Mouse (Mus musculus): ENCODE data around the gene Tmem116. TPM values are rescaled to one million over a fixed set of nuclear protein-coding genes. Genes with fewer than 3 reads are reported as not detected.
A peak's percentile ranks its signal among the peaks of the same experiment; 100 is the strongest.
"Not testable (repeated sequence)": the region's sequence is repeated elsewhere in the genome, so short reads cannot be mapped to it uniquely, and the experiment has no call there.

Tmem116 gene
- polyA plus RNA-seq, 1 experiment from 2014 or later: 4.5 TPM

DNA sequence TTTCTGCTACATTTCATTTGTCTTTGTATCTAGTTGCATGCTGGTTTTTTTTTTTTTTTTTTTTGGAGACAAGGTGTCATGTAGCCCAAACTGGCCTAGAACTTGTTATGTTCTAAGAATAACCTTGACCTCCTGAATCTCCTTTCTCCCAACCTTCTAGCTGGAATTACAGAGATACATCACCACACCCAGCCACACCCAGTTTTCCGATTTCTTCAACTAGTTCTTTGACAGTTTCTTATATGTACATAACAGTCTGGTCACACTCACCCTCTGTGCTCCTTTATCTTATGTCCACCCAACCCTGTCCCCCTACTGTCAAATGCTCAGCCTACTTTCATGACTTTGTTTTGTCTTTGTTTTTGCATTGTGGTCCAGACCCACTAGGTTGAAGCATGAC, 55.2 kb downstream of the Tmem116 start:
- DNase-seq (ENCODE audit: low spot score) (no peak), ATAC-seq (ENCODE audit: low FRiP score, low TSS enrichment) (no peak)
- no peaks in the 10 kb centered on the region for H3K9me3 ChIP-seq (ENCODE audit: control insufficient read depth, low read length)
- no peak overlapping the region for H3K27ac ChIP-seq (replicated peaks)
- no peak for TF ChIP-seq CTCF (IDR thresholded peaks at IDR 0.05; ENCODE audit: low read depth)
- H3K4me2 ChIP-seq (replicated peaks; ENCODE audit: low read depth): no peak overlapping the region
- H3K4me1 ChIP-seq (replicated peaks; ENCODE audit: control insufficient read depth, insufficient read depth): no peaks in the 10 kb centered on the region
- no peak overlapping the region for H3K4me3 ChIP-seq (ENCODE audit: low read depth, low read length)
- WGBS: 55% methylated on average over 1 of the region's 1 CpGs
- H3K27me3 ChIP-seq (ENCODE audit: control insufficient read depth, insufficient read depth, low read length): no peaks in the 10 kb centered on the region
- no peak overlapping the region for H3K9ac ChIP-seq (ENCODE audit: low read length)
- no peaks in the 10 kb centered on the region for H3K36me3 ChIP-seq (ENCODE audit: control insufficient read depth, insufficient read depth, low read length)

DNA sequence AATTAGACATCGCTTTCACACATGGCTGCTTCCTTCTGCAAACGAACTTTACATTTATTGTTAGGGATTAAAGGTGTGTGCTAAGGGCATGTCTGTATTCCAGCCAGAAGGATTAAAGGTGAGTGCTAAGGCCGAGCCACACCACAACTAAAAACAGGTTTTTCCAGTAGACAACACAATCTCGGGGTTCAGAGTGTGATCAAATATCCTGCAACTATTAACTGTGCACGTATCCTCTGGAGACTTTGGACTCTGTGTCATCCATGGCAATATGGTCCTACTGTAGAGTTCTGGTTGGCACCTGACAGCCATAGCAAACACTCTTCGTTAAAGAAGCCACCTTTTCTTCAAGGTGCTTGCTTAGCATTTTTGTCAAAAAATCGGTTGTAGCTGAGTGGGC, 58.3 kb downstream of the Tmem116 start:
- Histone ChIP-seq H3K27me3 (ENCODE audit: control insufficient read depth, insufficient read depth, low read length) (no peaks in the 10 kb centered on the region), H3K4me2 (replicated peaks; ENCODE audit: low read depth) (no peak overlapping the region), H3K27ac (replicated peaks) (no peak overlapping the region), H3K9me3 (ENCODE audit: control insufficient read depth, low read length) (no peaks in the 10 kb centered on the region), H3K4me3 (ENCODE audit: low read depth, low read length) (no peak overlapping the region), H3K9ac (ENCODE audit: low read length) (no peak overlapping the region), H3K36me3 (ENCODE audit: control insufficient read depth, insufficient read depth, low read length) (no peaks in the 10 kb centered on the region), H3K4me1 (replicated peaks; ENCODE audit: control insufficient read depth, insufficient read depth) (no peaks in the 10 kb centered on the region)
- ATAC-seq (ENCODE audit: low FRiP score, low TSS enrichment) (peak; percentile 94), DNase-seq (ENCODE audit: low spot score) (peak; percentile 30)
- WGBS: 62% methylated on average over 7 of the region's 7 CpGs
- TF ChIP-seq EP300 (optimal IDR thresholded peaks at IDR 0.05): no peak
- TF ChIP-seq CTCF (IDR thresholded peaks at IDR 0.05; ENCODE audit: low read depth): no peak

DNA sequence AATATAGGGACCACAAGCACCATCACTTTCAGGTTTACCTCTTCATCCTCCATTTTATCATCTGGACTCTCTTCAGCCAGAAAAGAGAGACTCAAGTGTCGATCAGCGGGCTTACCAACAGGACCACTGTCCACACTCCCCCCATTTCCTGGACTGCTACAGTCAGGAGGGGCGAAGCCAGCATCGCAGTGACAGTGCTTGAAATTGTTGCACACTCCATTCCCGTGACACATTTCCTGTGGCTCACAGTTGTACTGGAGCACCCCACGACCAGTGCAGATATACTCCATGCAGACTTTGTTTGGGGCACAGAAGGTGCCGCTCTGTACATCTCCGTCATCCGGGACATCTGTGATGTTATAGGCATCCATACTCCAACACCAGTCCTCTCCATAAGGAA, 67.3 kb downstream of the Tmem116 start:
- Histone ChIP-seq H3K27ac (replicated peaks) (no peak overlapping the region), H3K9ac (ENCODE audit: low read length) (no peak overlapping the region), H3K9me3 (ENCODE audit: control insufficient read depth, low read length) (no peaks in the 10 kb centered on the region), H3K36me3 (ENCODE audit: control insufficient read depth, insufficient read depth, low read length) (peaks cover 8% of the 10 kb centered on the region; the same call in 1 of the 2 replicates), H3K4me1 (replicated peaks; ENCODE audit: control insufficient read depth, insufficient read depth) (no peaks in the 10 kb centered on the region), H3K4me3 (ENCODE audit: low read depth, low read length) (no peak overlapping the region), H3K4me2 (replicated peaks; ENCODE audit: low read depth) (no peak overlapping the region), H3K27me3 (ENCODE audit: control insufficient read depth, insufficient read depth, low read length) (no peaks in the 10 kb centered on the region)
- TF ChIP-seq CTCF (IDR thresholded peaks at IDR 0.05; ENCODE audit: low read depth) (no peak), EP300 (optimal IDR thresholded peaks at IDR 0.05) (no peak)
- DNase-seq (ENCODE audit: low spot score): no peak
- no peak for ATAC-seq (ENCODE audit: low FRiP score, low TSS enrichment)
- WGBS: 91% methylated on average over 9 of the region's 9 CpGs

DNA sequence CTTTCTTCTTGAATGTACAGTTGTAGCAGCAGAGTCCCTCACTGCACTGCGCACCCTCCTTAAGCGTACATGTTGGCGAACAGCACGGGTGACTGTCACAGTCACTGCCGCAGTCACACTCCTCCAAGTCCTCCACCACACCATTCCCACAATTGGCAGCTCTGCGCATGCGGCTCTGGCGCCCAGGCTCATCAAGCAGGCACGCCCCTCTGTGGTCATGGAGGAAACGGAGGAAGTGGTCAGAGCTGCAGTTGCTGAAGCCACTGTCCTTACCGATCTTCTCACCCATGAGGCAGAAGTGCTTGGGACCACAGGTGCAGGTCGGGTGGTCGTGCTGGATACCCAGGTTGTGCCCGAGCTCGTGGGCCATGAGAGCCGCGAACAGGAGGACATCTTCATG, 68.1 kb downstream of the Tmem116 start:
- ATAC-seq (ENCODE audit: low FRiP score, low TSS enrichment); H3K4me1 ChIP-seq (replicated peaks; ENCODE audit: control insufficient read depth, insufficient read depth); H3K27ac ChIP-seq (replicated peaks); H3K4me3 ChIP-seq (ENCODE audit: low read depth, low read length); DNase-seq (ENCODE audit: low spot score); H3K9ac ChIP-seq (ENCODE audit: low read length); H3K9me3 ChIP-seq (ENCODE audit: control insufficient read depth, low read length); H3K4me2 ChIP-seq (replicated peaks; ENCODE audit: low read depth); H3K27me3 ChIP-seq (ENCODE audit: control insufficient read depth, insufficient read depth, low read length): not testable (repeated sequence)
- peaks cover 14% of the 10 kb centered on the region; the same call in 1 of the 2 replicates for H3K36me3 ChIP-seq (ENCODE audit: control insufficient read depth, insufficient read depth, low read length)
- WGBS: 81% methylated on average over 10 of the region's 17 CpGs

DNA sequence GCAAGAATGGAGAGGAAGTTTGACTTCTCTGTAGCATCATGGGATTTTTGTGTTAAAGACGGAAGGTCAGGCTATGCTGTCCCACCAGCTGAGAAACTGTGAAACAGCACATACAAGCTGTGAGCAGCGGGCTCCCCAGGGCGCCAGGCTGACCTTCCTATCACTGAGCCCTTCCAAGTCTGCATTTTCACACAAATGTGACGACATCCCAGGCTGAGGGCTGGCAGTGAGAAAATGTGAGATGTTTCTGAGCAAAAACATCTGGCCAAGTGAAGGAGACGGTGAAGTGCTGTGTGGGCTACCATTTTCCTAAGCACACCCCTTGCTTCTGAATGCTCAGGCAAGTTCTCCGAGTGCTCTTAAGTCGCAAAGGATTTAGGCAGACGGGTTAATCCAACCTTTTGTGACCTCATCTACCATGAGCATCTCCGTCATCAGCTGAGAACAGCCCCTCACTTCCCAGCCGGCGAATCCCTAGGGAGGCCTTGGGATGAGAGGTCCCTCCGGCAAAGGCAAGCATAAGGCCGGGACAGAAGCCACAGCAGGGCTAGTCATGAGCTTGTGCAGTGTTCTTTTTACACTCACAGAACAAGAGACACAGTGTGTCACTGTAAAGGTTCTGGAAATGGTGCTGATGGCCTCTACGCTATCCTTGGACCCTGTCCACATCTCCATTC, 74.2 kb downstream of the Tmem116 start:
- no peaks in the 10 kb centered on the region for H3K27me3 ChIP-seq (ENCODE audit: control insufficient read depth, insufficient read depth, low read length)
- DNase-seq (ENCODE audit: low spot score) (no peak), ATAC-seq (ENCODE audit: low FRiP score, low TSS enrichment) (no peak)
- no peak overlapping the region for H3K9ac ChIP-seq (ENCODE audit: low read length)
- no peak overlapping the region for H3K4me2 ChIP-seq (replicated peaks; ENCODE audit: low read depth)
- no peaks in the 10 kb centered on the region for H3K9me3 ChIP-seq (ENCODE audit: control insufficient read depth, low read length)
- no peak overlapping the region for H3K4me3 ChIP-seq (ENCODE audit: low read depth, low read length)
- TF ChIP-seq CTCF (IDR thresholded peaks at IDR 0.05; ENCODE audit: low read depth): no peak
- no peak for TF ChIP-seq EP300 (optimal IDR thresholded peaks at IDR 0.05)
- H3K27ac ChIP-seq (replicated peaks): no peak overlapping the region
- peaks cover 44% of the 10 kb centered on the region for H3K36me3 ChIP-seq (ENCODE audit: control insufficient read depth, insufficient read depth, low read length)
- no peaks in the 10 kb centered on the region for H3K4me1 ChIP-seq (replicated peaks; ENCODE audit: control insufficient read depth, insufficient read depth)
- 81% methylated on average over 14 of the region's 14 CpGs for WGBS

GRCm38 (mm10) chr5:121526526-121526925, 74.8 kb downstream of the Tmem116 start:
- Histone ChIP-seq H3K27ac (replicated peaks) (no peak overlapping the region), H3K4me2 (replicated peaks; ENCODE audit: low read depth) (no peak overlapping the region), H3K4me3 (ENCODE audit: low read depth, low read length) (no peak overlapping the region), H3K9ac (ENCODE audit: low read length) (no peak overlapping the region), H3K36me3 (ENCODE audit: control insufficient read depth, insufficient read depth, low read length) (peaks cover 40% of the 10 kb centered on the region), H3K4me1 (replicated peaks; ENCODE audit: control insufficient read depth, insufficient read depth) (no peaks in the 10 kb centered on the region), H3K27me3 (ENCODE audit: control insufficient read depth, insufficient read depth, low read length) (no peaks in the 10 kb centered on the region), H3K9me3 (ENCODE audit: control insufficient read depth, low read length) (no peaks in the 10 kb centered on the region)
- WGBS: 89% methylated on average over 7 of the region's 7 CpGs
- DNase-seq (ENCODE audit: low spot score): no peak
- TF ChIP-seq CTCF (IDR thresholded peaks at IDR 0.05; ENCODE audit: low read depth): no peak
- no peak for TF ChIP-seq EP300 (optimal IDR thresholded peaks at IDR 0.05)
- ATAC-seq (ENCODE audit: low FRiP score, low TSS enrichment): no peak
